Mouse (Mus musculus): Measurements from ENCODE around the gene Exd2. TPM values are rescaled to one million over a fixed set of nuclear protein-coding genes. Genes with fewer than 3 reads are reported as not detected.

Gene Exd2
- polyA plus RNA-seq (2014; fragmentation: Nextera tagmentation; extraction: Ambion mirVana) = 48.1 and 51.8 TPM in 2 replicates

DNA sequence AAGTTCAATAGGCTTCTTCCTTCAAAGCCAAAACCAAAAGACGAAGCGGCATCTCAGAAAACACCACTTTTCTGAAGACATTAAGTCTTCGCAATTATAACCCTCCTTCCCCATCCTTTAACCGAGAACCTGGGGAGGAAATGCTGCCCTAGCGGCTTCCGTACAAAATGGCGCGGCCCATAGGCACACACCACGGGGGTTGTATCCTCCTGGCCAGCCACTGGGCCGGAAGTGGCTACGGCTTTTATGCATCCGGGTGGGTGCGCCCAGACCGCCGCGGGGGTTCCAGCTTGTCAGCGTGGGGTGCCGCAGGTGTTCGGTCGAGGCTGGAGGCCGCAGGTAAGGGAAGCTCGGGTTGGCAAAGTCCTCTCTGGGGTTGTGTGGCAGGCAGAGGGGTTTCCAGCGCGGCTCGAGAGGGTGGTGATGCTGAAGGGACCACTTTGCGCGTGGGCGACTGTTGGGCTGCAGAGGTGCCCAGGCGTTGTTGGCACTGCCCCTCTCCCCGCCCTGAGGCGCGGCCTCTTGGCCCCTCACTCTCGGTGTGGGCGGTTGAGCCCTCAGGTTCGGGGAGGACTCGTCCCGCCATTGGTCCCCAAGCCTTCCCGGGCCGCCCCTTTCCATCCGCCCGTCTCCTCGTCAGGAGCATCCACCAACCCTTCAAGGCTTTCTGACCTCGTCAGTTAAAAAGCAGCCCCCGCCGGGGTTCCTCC, at the start of gene Exd2:
TSS of gene Exd2 (plus strand) at position 154 of the 710 bp plus-strand sequence.
- Histone ChIP-seq H3K4me1 (replicated peaks; ENCODE audit: control insufficient read depth, insufficient read depth, low read length) (peaks cover 9% of the 10 kb centered on the region; the same call in 1 of the 2 replicates), H3K9ac (peak within 1 kb of the TSS; percentile 74), H3K27me3 (ENCODE audit: control insufficient read depth, insufficient read depth, low read length) (no peaks in the 10 kb centered on the region), H3K36me3 (replicated peaks; ENCODE audit: control insufficient read depth, insufficient read depth) (no peaks in the 10 kb centered on the region), H3K9me3 (ENCODE audit: control insufficient read depth, low read length) (no peaks in the 10 kb centered on the region), H3K4me3 (replicated peaks; ENCODE audit: low read length) (peak within 1 kb of the TSS; percentile 74), H3K27ac (peak within 1 kb of the TSS; percentile 68), H3K4me2 (replicated peaks) (peak within 1 kb of the TSS; percentile 71)
- DNase-seq (ENCODE audit: low spot score) (peak; percentile 90), ATAC-seq (ENCODE audit: low FRiP score) (peak; percentile 97)
- under 1% methylated on average over 45 of the region's 45 CpGs for WGBS

DNA sequence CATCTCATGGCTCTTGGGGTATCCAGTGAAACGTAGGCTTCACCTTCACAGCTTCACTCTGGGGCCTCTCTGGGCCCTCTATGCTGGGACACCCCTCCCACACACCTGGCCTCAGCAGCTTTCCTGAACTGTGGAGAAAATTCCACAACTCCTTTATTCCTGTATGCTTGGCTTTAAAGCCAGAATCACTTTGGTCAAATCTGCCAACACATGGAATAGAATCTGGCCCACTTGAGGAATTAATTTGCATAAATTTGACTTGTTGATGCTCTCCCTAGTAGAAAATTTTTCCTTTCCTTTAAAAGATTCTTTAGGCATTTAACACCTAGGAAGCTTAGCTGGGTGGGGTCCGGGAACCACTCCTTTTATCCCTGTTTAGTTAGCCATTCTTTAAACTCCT, 47.8 kb upstream of the Exd2 start:
- no peak for DNase-seq (ENCODE audit: low spot score)
- peaks cover 25% of the 10 kb centered on the region for H3K36me3 ChIP-seq (replicated peaks; ENCODE audit: control insufficient read depth, insufficient read depth)
- no peak for ATAC-seq (ENCODE audit: low FRiP score)
- no peak overlapping the region for H3K4me3 ChIP-seq (replicated peaks; ENCODE audit: low read length)
- no peak overlapping the region for H3K27ac ChIP-seq
- H3K9me3 ChIP-seq (ENCODE audit: control insufficient read depth, low read length) = 0 out of 2 replicates have a peak, but pooled peaks cover 14% of the 10 kb centered on the region
- no peaks in the 10 kb centered on the region for H3K27me3 ChIP-seq (ENCODE audit: control insufficient read depth, insufficient read depth, low read length)
- 93% methylated on average over 2 of the region's 2 CpGs for WGBS
- H3K9ac ChIP-seq = no peak overlapping the region
- no peak overlapping the region for H3K4me2 ChIP-seq (replicated peaks)
- no peaks in the 10 kb centered on the region for H3K4me1 ChIP-seq (replicated peaks; ENCODE audit: control insufficient read depth, insufficient read depth, low read length)

DNA sequence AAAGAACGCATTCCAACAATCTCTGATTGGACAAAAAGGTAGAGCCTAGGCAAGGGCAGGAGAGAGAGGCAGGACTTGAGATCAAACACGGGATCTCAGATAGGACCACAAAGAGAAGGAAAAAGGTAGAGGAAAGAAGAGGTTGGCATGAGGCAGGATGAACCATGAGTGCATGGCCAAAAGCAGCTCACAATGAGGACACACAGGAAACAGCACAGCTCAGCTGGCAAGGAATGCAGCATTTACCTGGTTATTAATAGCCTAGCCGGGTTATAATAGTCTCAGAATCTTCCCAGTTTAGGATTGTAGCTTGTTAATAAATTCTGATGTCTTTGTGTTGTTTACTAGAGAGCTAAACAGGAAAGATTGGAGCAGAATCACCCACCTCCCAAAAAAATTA, 35.2 kb upstream of the Exd2 start:
- WGBS = 93% methylated on average over 3 of the region's 3 CpGs
- Histone ChIP-seq H3K4me1 (replicated peaks; ENCODE audit: control insufficient read depth, insufficient read depth, low read length) (no peaks in the 10 kb centered on the region; the same call in 1 of the 2 replicates), H3K27me3 (ENCODE audit: control insufficient read depth, insufficient read depth, low read length) (no peaks in the 10 kb centered on the region)

DNA sequence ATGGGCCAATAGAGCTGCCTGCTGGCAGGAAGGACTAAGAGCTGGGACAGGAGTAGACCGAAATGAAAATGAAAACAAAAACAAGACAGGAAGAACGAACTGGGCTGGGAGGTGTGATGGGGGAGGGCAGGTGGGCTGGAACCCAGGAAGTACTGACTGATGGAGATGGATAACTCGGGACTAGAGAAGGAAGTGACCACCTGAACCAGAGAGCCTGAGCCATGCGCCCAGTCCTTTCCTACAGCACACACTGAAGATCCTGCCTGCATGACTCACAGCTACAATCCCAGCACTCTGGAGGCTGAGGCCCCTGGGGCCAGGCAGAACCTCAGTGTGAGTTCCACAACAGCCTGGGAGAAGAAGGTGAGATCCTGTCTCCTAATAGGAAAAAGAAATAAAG, 29.6 kb upstream of the Exd2 start:
- H3K4me3 ChIP-seq (replicated peaks; ENCODE audit: low read length) = no peak overlapping the region
- H3K27ac ChIP-seq = no peak overlapping the region
- no peak for DNase-seq (ENCODE audit: low spot score)
- peaks cover 13% of the 10 kb centered on the region for H3K4me1 ChIP-seq (replicated peaks; ENCODE audit: control insufficient read depth, insufficient read depth, low read length)
- no peak for ATAC-seq (ENCODE audit: low FRiP score)
- 83% methylated on average over 4 of the region's 4 CpGs for WGBS
- no peaks in the 10 kb centered on the region for H3K27me3 ChIP-seq (ENCODE audit: control insufficient read depth, insufficient read depth, low read length)
- H3K4me2 ChIP-seq (replicated peaks) = no peak overlapping the region
- no peak overlapping the region for H3K9ac ChIP-seq
- no peaks in the 10 kb centered on the region for H3K9me3 ChIP-seq (ENCODE audit: control insufficient read depth, low read length)
- H3K36me3 ChIP-seq (replicated peaks; ENCODE audit: control insufficient read depth, insufficient read depth) = peaks cover 10% of the 10 kb centered on the region; the same call in 1 of the 2 replicates

More for the DNA sequence above, 35.2 kb upstream of the Exd2 start:
- peaks cover 12% of the 10 kb centered on the region; the same call in 1 of the 2 replicates for H3K36me3 ChIP-seq (replicated peaks; ENCODE audit: control insufficient read depth, insufficient read depth)
- no peaks in the 10 kb centered on the region for H3K9me3 ChIP-seq (ENCODE audit: control insufficient read depth, low read length)
- DNase-seq (ENCODE audit: low spot score) (no peak), ATAC-seq (ENCODE audit: low FRiP score) (no peak)
- H3K4me3 ChIP-seq (replicated peaks; ENCODE audit: low read length) = no peak overlapping the region
- no peak overlapping the region for H3K27ac ChIP-seq
- H3K9ac ChIP-seq = no peak overlapping the region
- H3K4me2 ChIP-seq (replicated peaks) = no peak overlapping the region

DNA sequence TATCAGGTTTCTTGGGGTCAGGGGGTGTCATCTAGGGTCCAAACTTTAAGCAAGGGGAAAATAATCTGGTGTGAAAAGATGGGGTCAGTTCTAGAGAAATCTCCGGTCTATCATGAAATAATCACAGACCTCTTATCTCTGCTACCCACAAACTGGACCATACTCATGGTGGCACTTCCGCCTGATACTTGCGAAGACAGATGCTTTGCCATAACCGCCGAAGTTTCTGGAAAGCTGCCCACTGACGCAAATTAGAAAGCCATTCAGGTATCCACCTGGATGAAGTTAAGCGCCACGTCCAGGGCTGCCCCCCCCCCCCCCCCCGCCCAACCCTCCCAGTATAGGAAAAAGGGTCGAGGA, 28.3 kb upstream of the Exd2 start:
- H3K36me3 ChIP-seq (replicated peaks; ENCODE audit: control insufficient read depth, insufficient read depth) = peaks cover 10% of the 10 kb centered on the region; the same call in 1 of the 2 replicates
- no peaks in the 10 kb centered on the region for H3K9me3 ChIP-seq (ENCODE audit: control insufficient read depth, low read length)
- H3K4me1 ChIP-seq (replicated peaks; ENCODE audit: control insufficient read depth, insufficient read depth, low read length) = peaks cover 13% of the 10 kb centered on the region
- peak overlapping the region; percentile 95 for H3K9ac ChIP-seq
- peak overlapping the region; percentile 98 for H3K27ac ChIP-seq
- ATAC-seq (ENCODE audit: low FRiP score) (no peak), DNase-seq (ENCODE audit: low spot score) (peak; percentile 27)
- WGBS = 12% methylated on average over 6 of the region's 10 CpGs
- H3K4me3 ChIP-seq (replicated peaks; ENCODE audit: low read length) = peak overlapping the region; percentile 77
- no peaks in the 10 kb centered on the region for H3K27me3 ChIP-seq (ENCODE audit: control insufficient read depth, insufficient read depth, low read length)
- peak overlapping the region; percentile 50 for H3K4me2 ChIP-seq (replicated peaks)

DNA sequence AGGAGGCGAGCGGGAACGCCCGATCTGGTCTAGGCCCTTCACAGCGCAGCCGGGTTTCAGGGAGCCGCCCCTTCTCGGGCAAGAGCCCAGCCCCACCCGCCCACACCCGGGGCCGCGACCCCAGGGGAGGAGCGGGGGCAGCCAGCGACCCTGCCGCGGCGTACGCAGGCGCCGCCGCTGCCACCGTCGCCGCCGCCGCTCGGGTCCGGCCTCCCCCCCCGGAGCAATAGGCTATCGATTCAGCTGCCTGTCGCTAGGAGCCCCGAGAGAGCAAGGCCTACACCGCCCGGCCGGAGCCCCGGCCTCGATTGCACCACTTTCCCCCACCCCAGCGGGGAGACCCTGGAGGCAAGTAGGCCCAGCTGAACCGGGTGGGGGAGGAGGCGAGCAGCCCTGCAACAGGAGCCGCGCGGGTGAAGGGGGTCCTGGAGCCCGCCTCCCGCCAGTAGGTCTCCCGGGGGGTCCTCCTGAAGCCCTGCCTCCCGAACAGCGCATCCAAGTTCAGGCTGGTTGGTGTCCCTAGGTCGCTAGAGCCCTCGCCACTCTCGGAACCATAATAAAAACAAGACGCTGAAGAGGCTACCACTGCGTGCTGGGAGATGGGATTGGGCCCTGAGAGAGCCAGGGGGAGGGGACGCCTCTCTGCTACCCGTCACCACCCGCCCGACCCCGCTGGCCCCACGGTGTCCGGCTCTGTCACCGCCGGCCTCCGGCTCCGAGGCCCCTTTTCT, 27.8 kb upstream of the Exd2 start:
- Histone ChIP-seq H3K27me3 (ENCODE audit: control insufficient read depth, insufficient read depth, low read length) (no peaks in the 10 kb centered on the region), H3K4me2 (replicated peaks) (peak overlapping the region; percentile 50), H3K27ac (peak overlapping the region; percentile 98), H3K36me3 (replicated peaks; ENCODE audit: control insufficient read depth, insufficient read depth) (peaks cover 10% of the 10 kb centered on the region; the same call in 1 of the 2 replicates), H3K4me1 (replicated peaks; ENCODE audit: control insufficient read depth, insufficient read depth, low read length) (peaks cover 13% of the 10 kb centered on the region), H3K9ac (peak overlapping the region; percentile 95), H3K9me3 (ENCODE audit: control insufficient read depth, low read length) (no peaks in the 10 kb centered on the region), H3K4me3 (replicated peaks; ENCODE audit: low read length) (peak overlapping the region; percentile 77)
- WGBS = 0% methylated on average over 38 of the region's 64 CpGs
- DNase-seq (ENCODE audit: low spot score) (peak; percentile 63), ATAC-seq (ENCODE audit: low FRiP score) (peak; percentile 71)

DNA sequence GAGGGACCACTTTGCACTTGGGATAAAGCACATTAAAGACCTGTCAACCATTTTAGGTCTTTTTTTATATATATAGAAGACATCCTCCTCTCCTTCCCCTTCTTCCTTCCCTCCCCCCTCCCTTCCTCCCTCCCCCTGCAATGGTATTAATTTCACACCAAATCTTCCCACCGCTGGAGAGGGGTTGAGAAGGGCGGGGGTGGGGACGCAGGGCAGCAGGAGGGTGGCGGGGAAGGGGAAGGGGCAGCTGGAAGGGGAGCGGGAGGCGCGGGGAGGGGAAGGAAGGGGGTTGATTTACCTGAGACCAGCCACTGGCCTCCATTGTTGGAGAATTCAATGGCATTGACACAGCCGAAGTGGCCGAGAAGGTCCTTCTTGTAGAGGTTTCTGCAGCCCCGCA, 27.0 kb upstream of the Exd2 start:
- H3K9me3 ChIP-seq (ENCODE audit: control insufficient read depth, low read length) = no peaks in the 10 kb centered on the region
- DNase-seq (ENCODE audit: low spot score) (peak; percentile 34), ATAC-seq (ENCODE audit: low FRiP score) (no peak; the same call in 1 of the 2 replicates)
- peaks cover 6% of the 10 kb centered on the region; the same call in 1 of the 2 replicates for H3K36me3 ChIP-seq (replicated peaks; ENCODE audit: control insufficient read depth, insufficient read depth)
- peak overlapping the region; percentile 98 for H3K27ac ChIP-seq
- peaks cover 13% of the 10 kb centered on the region for H3K4me1 ChIP-seq (replicated peaks; ENCODE audit: control insufficient read depth, insufficient read depth, low read length)
- peak overlapping the region; percentile 95 for H3K9ac ChIP-seq
- peak overlapping the region; percentile 77 for H3K4me3 ChIP-seq (replicated peaks; ENCODE audit: low read length)
- peak overlapping the region; percentile 50 for H3K4me2 ChIP-seq (replicated peaks)
- 0% methylated on average over 9 of the region's 10 CpGs for WGBS
- H3K27me3 ChIP-seq (ENCODE audit: control insufficient read depth, insufficient read depth, low read length) = no peaks in the 10 kb centered on the region

DNA sequence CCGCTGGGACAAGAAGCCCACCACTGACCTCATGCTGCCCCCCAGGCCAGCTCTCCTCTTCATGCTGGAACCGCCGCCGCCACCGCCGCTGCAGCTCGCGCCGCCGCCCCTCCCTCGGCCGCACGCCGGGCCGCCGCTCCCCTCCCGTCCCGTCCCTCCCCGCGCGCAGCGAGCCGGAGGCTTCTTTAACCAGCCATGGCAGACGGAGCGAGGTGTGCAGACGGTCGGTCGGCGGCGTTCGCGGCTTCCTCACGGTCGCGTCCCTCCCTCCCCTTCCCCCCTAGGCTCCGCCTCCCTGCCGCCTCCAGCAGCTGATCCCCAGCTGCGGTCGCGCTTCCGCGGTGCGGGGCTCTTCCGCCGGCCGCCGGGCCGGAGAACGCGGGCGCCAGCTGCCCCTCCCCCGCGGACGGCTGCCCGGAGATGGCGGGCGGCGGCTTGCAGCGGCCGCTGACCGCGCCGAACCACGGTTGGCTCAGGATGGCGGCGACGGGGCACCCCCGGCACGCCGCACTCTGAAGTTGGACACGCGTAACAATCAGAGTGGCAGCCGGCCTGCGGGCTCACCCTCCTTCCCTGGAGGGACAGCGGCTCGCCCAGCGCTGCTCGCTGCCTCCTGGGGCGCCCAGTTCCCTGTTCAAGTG, 26.4 kb upstream of the Exd2 start, which contains the start of gene Dcaf5:
TSS of gene Dcaf5 (minus strand) at position 266 of the 641 bp plus-strand sequence.
- 1% methylated on average over 51 of the region's 79 CpGs for WGBS
- H3K4me2 ChIP-seq (replicated peaks) = peak within 1 kb of the TSS; percentile 50
- peak within 1 kb of the TSS; percentile 98 for H3K27ac ChIP-seq
- DNase-seq (ENCODE audit: low spot score) (peak; percentile 74), ATAC-seq (ENCODE audit: low FRiP score) (peak; percentile 86)
- H3K36me3 ChIP-seq (replicated peaks; ENCODE audit: control insufficient read depth, insufficient read depth) = peaks cover 6% of the 10 kb centered on the region; the same call in 1 of the 2 replicates
- no peaks in the 10 kb centered on the region for H3K9me3 ChIP-seq (ENCODE audit: control insufficient read depth, low read length)
- H3K27me3 ChIP-seq (ENCODE audit: control insufficient read depth, insufficient read depth, low read length) = no peaks in the 10 kb centered on the region
- H3K9ac ChIP-seq = peak within 1 kb of the TSS; percentile 95
- peaks cover 13% of the 10 kb centered on the region for H3K4me1 ChIP-seq (replicated peaks; ENCODE audit: control insufficient read depth, insufficient read depth, low read length)
- H3K4me3 ChIP-seq (replicated peaks; ENCODE audit: low read length) = peak within 1 kb of the TSS; percentile 77
